Mouse (Mus musculus): ENCODE measurements around the gene Zdhhc1. TPM values are rescaled to one million over a fixed set of nuclear protein-coding genes. Genes with fewer than 3 reads are reported as not detected.

The Zdhhc1 gene
- 1.6 and 2.2 TPM in 2 replicates for polyA plus RNA-seq (2015; fragmentation: Nextera tagmentation; extraction: Ambion mirVana)

- no peaks in the 10 kb centered on the region for H3K36me3 ChIP-seq (ENCODE audit: control insufficient read depth, insufficient read depth)
- H3K9me3 ChIP-seq (replicated peaks; ENCODE audit: control insufficient read depth, low read length): no peaks in the 10 kb centered on the region
- H3K4me2 ChIP-seq (ENCODE audit: low read depth, low read length): peak within 1 kb of the TSS; percentile 88
- H3K4me1 ChIP-seq (ENCODE audit: control insufficient read depth, low read depth, low read length): peaks cover 10% of the 10 kb centered on the region
- no peaks in the 10 kb centered on the region; the same call in none of the 2 replicates for H3K27me3 ChIP-seq (ENCODE audit: control insufficient read depth, insufficient read depth, low read depth, low read length)
- H3K4me3 ChIP-seq (ENCODE audit: low read depth, low read length): peak within 1 kb of the TSS; percentile 77
- H3K9ac ChIP-seq (ENCODE audit: low read depth, low read length): peak within 1 kb of the TSS; percentile 78
- no peak within 1 kb of the TSS for H3K27ac ChIP-seq (ENCODE audit: low read length)
- peak; percentile 82 for ATAC-seq (ENCODE audit: low read depth)
- WGBS (ENCODE audit: insufficient replicate concordance): under 1% methylated on average over 66 of the region's 68 CpGs
Measured at GRCm38 (mm10) chr8:105496439-105497180, at the start of gene Zdhhc1. TSS of gene Zdhhc1 (minus strand) at chr8:105496902.

- peaks cover 51% of the 10 kb centered on the region for H3K4me1 ChIP-seq (ENCODE audit: control insufficient read depth, low read depth, low read length)
- no peak for ATAC-seq (ENCODE audit: low read depth)
Measured at GRCm38 (mm10) chr8:105545249-105545648, 48.5 kb upstream of the Zdhhc1 start.

DNA sequence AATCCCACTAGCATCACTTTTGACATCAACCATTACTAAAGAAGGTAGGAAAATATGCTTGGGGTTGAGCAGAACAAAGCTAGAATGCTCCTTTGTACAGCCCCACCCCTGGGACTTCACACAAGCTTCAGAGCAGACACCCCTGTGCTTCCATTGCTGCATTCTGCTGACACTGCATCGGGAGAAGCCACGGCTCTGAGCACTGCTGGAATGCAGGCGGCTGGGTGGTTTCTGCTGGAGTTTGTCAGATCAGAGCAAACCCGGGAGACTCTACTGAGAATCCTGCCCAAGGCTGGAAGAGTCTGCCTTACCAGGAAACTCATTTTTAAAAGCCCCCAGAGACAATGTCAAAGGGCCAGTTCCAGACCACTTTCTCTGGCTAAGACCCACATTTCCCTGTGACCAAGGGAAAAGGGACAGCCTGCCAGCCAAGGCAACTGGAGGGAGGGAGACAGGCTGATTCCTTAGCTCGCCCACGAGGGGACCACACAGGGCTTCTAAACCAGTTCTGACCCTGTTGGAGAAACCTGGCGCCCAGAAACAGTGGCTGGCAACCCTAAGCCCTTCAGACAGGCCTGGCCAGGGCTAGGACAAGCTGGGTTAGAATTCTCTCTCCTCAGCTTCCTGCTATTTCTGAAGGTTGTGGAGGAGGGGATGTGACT lies 48.0 kb upstream of the Zdhhc1 start:
- Histone ChIP-seq H3K4me3 (ENCODE audit: low read depth, low read length) (no peak overlapping the region), H3K9ac (ENCODE audit: low read depth, low read length) (peak overlapping the region; percentile 15; the same call in 1 of the 2 replicates), H3K4me2 (ENCODE audit: low read depth, low read length) (no peak overlapping the region), H3K4me1 (ENCODE audit: control insufficient read depth, low read depth, low read length) (peaks cover 51% of the 10 kb centered on the region), H3K9me3 (replicated peaks; ENCODE audit: control insufficient read depth, low read length) (no peaks in the 10 kb centered on the region), H3K27ac (ENCODE audit: low read length) (peak overlapping the region; percentile 67), H3K27me3 (ENCODE audit: control insufficient read depth, insufficient read depth, low read depth, low read length) (no peaks in the 10 kb centered on the region), H3K36me3 (ENCODE audit: control insufficient read depth, insufficient read depth) (no peaks in the 10 kb centered on the region)
- WGBS (ENCODE audit: insufficient replicate concordance): 64% methylated on average over 7 of the region's 7 CpGs
- ATAC-seq (ENCODE audit: low read depth): no peak

More at GRCm38 (mm10) chr8:105545249-105545648, 48.5 kb upstream of the Zdhhc1 start:
- Histone ChIP-seq H3K9me3 (replicated peaks; ENCODE audit: control insufficient read depth, low read length) (no peaks in the 10 kb centered on the region), H3K36me3 (ENCODE audit: control insufficient read depth, insufficient read depth) (no peaks in the 10 kb centered on the region), H3K9ac (ENCODE audit: low read depth, low read length) (no peak overlapping the region), H3K27me3 (ENCODE audit: control insufficient read depth, insufficient read depth, low read depth, low read length) (no peaks in the 10 kb centered on the region), H3K27ac (ENCODE audit: low read length) (0 out of 2 replicates have a peak overlapping the region, but pooled peaks have one; percentile 67), H3K4me3 (ENCODE audit: low read depth, low read length) (no peak overlapping the region), H3K4me2 (ENCODE audit: low read depth, low read length) (no peak overlapping the region)
- 75% methylated on average over 3 of the region's 3 CpGs for WGBS (ENCODE audit: insufficient replicate concordance)

DNA sequence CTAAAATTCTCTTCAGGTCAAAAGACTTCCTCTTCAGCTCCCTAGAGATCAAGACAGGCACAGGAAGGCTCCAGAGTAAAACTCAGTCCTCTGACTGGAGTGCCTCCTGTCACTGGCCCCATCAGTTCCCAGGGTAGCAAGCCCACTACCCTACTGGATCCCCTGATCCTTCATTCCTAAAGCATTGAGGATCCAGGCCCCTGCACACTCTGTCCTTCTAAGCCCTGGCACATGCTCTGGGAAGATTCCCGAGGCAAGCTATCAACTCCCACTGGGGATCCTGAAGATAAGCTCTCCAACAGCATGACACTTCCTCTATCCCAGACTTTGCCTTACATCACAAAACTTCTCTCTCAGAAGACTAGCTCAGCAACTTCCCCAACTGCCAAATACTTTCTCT lies 47.0 kb upstream of the Zdhhc1 start:
- Histone ChIP-seq H3K4me2 (ENCODE audit: low read depth, low read length) (no peak overlapping the region), H3K27ac (ENCODE audit: low read length) (peak overlapping the region; percentile 67), H3K27me3 (ENCODE audit: control insufficient read depth, insufficient read depth, low read depth, low read length) (no peaks in the 10 kb centered on the region), H3K4me1 (ENCODE audit: control insufficient read depth, low read depth, low read length) (peaks cover 51% of the 10 kb centered on the region), H3K4me3 (ENCODE audit: low read depth, low read length) (no peak overlapping the region), H3K9ac (ENCODE audit: low read depth, low read length) (peak overlapping the region; percentile 28; the same call in 1 of the 2 replicates), H3K36me3 (ENCODE audit: control insufficient read depth, insufficient read depth) (peaks cover 6% of the 10 kb centered on the region; the same call in 1 of the 2 replicates), H3K9me3 (replicated peaks; ENCODE audit: control insufficient read depth, low read length) (no peaks in the 10 kb centered on the region)
- WGBS (ENCODE audit: insufficient replicate concordance): 13% methylated on average over 1 of the region's 1 CpGs
- no peak for ATAC-seq (ENCODE audit: low read depth)

DNA sequence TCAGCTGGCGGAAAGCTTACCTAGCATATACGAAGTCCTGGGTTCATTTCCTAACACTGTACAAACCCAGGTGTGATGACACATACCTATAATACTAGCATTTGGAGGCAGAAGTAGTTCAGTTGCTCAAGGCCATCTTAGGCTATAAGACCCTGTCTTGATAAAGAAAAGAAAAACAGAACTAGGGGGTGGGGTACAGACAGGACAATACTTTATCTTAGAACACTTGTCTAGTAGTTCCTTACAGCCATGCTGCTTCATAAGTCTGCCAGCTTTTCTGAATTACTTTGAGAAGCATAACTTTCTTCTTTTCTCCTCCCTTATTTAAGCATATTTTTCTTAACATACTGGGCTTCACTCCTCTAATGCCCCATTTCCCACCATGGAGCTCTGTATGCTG lies 46.1 kb upstream of the Zdhhc1 start:
- Histone ChIP-seq H3K36me3 (ENCODE audit: control insufficient read depth, insufficient read depth) (peaks cover 12% of the 10 kb centered on the region), H3K4me1 (ENCODE audit: control insufficient read depth, low read depth, low read length) (peaks cover 51% of the 10 kb centered on the region), H3K9ac (ENCODE audit: low read depth, low read length) (no peak overlapping the region), H3K27me3 (ENCODE audit: control insufficient read depth, insufficient read depth, low read depth, low read length) (no peaks in the 10 kb centered on the region), H3K9me3 (replicated peaks; ENCODE audit: control insufficient read depth, low read length) (no peaks in the 10 kb centered on the region), H3K4me2 (ENCODE audit: low read depth, low read length) (peak overlapping the region; percentile 45), H3K4me3 (ENCODE audit: low read depth, low read length) (no peak overlapping the region), H3K27ac (ENCODE audit: low read length) (peak overlapping the region; percentile 72)
- 59% methylated on average over 2 of the region's 2 CpGs for WGBS (ENCODE audit: insufficient replicate concordance)
- ATAC-seq (ENCODE audit: low read depth): peak; percentile 46; the same call in 1 of the 2 replicates

DNA sequence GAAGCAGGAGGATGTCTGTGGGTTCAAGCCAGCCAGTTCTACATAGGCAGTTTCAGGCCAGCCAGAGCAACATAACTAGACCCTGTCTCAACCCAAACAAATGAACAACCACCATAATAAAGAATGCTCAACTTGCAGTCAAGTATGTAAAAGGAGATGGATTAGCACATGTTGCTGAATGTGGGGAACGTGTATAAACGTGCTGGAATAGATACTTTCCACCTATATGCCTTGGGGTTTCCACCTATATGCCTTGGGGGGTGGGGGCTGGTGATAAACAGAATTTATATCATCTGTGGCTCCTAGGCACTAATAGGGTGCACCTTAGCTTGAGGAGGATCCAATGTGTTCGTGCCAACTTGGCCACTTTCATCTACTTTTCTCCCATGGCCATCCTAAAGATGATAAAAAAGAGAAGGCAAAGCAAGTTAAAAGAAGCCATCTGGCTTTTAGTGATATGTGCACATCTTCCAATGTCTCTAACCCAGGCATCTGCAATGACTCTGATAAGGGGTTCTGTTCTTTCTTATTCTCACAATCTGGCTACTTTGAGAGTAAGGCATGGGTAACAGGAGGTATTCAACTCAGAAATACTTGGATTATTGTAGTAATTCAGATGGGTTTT lies 45.4 kb upstream of the Zdhhc1 start:
- peaks cover 51% of the 10 kb centered on the region for H3K4me1 ChIP-seq (ENCODE audit: control insufficient read depth, low read depth, low read length)
- WGBS (ENCODE audit: insufficient replicate concordance): 26% methylated on average over 3 of the region's 3 CpGs
- peak; percentile 85 for ATAC-seq (ENCODE audit: low read depth)

DNA sequence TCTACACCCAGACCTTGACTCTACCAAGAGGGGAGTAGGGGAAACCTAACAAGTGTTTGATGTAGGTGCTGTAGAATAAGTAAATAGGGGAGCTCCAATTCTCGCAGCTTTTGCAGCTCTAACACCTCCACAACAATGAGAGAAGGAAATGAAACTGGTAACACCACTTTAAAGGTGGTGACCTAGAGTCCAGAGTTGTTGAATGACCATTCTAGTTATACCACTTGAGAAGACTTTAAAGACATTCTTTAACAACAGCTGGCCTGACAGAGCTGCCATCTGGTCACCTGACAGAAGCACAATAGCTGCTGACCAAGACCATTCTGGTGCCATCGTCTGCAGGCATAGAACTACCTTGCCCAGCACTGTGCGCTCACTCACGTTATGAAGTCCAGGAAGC lies 42.2 kb upstream of the Zdhhc1 start:
- Histone ChIP-seq H3K36me3 (ENCODE audit: control insufficient read depth, insufficient read depth) (peaks cover 18% of the 10 kb centered on the region), H3K4me1 (ENCODE audit: control insufficient read depth, low read depth, low read length) (peaks cover 33% of the 10 kb centered on the region), H3K9me3 (replicated peaks; ENCODE audit: control insufficient read depth, low read length) (no peaks in the 10 kb centered on the region), H3K27me3 (ENCODE audit: control insufficient read depth, insufficient read depth, low read depth, low read length) (no peaks in the 10 kb centered on the region), H3K9ac (ENCODE audit: low read depth, low read length) (no peak overlapping the region), H3K4me3 (ENCODE audit: low read depth, low read length) (no peak overlapping the region), H3K27ac (ENCODE audit: low read length) (no peak overlapping the region), H3K4me2 (ENCODE audit: low read depth, low read length) (no peak overlapping the region)
- 89% methylated on average over 4 of the region's 4 CpGs for WGBS (ENCODE audit: insufficient replicate concordance)
- no peak for ATAC-seq (ENCODE audit: low read depth)

More for the DNA sequence above, 45.4 kb upstream of the Zdhhc1 start:
- H3K4me2 ChIP-seq (ENCODE audit: low read depth, low read length): peak overlapping the region; percentile 45
- peaks cover 18% of the 10 kb centered on the region for H3K36me3 ChIP-seq (ENCODE audit: control insufficient read depth, insufficient read depth)
- no peaks in the 10 kb centered on the region for H3K9me3 ChIP-seq (replicated peaks; ENCODE audit: control insufficient read depth, low read length)
- no peaks in the 10 kb centered on the region for H3K27me3 ChIP-seq (ENCODE audit: control insufficient read depth, insufficient read depth, low read depth, low read length)
- H3K27ac ChIP-seq (ENCODE audit: low read length): peak overlapping the region; percentile 90
- H3K9ac ChIP-seq (ENCODE audit: low read depth, low read length): no peak overlapping the region
- H3K4me3 ChIP-seq (ENCODE audit: low read depth, low read length): no peak overlapping the region

DNA sequence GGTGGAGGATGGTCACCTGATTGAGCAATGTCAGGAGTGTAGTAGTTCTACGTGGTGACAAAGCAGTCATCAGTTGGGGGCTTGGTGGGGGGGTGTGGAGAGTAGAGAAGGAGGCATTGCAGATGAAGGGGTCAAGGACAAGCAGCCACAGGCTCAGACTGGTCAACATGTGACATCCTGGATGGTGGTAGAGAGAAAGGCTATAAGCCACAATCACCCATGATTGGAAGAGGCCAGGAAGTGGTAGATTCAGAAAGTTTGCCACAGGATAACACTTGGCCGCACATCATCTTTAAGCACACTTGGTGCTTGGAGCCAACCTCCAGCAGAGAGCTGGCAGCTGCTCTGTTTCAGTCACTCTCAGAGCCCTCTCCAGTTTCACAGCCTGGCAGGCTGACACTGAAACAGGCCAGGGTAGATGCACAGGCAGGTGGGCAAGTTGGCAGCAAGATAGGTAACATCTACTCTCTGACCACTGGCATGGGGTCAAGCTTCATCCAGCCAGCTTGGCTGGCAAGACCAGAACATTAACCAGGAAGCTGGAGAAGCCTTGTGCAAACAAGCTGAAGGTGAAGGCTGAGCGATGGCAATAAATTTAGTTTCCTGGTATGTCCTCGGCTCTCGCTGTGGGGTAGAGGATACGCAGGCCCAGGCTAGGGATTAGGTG lies 40.4 kb upstream of the Zdhhc1 start:
- peaks cover 18% of the 10 kb centered on the region for H3K36me3 ChIP-seq (ENCODE audit: control insufficient read depth, insufficient read depth)
- no peak for ATAC-seq (ENCODE audit: low read depth)
- H3K9ac ChIP-seq (ENCODE audit: low read depth, low read length): no peak overlapping the region
- no peaks in the 10 kb centered on the region for H3K27me3 ChIP-seq (ENCODE audit: control insufficient read depth, insufficient read depth, low read depth, low read length)
- H3K4me3 ChIP-seq (ENCODE audit: low read depth, low read length): no peak overlapping the region
- no peaks in the 10 kb centered on the region for H3K9me3 ChIP-seq (replicated peaks; ENCODE audit: control insufficient read depth, low read length)
- peaks cover 33% of the 10 kb centered on the region for H3K4me1 ChIP-seq (ENCODE audit: control insufficient read depth, low read depth, low read length)
- 85% methylated on average over 6 of the region's 6 CpGs for WGBS (ENCODE audit: insufficient replicate concordance)
- H3K27ac ChIP-seq (ENCODE audit: low read length): no peak overlapping the region
- H3K4me2 ChIP-seq (ENCODE audit: low read depth, low read length): no peak overlapping the region
